In the genomic region with DNA sequence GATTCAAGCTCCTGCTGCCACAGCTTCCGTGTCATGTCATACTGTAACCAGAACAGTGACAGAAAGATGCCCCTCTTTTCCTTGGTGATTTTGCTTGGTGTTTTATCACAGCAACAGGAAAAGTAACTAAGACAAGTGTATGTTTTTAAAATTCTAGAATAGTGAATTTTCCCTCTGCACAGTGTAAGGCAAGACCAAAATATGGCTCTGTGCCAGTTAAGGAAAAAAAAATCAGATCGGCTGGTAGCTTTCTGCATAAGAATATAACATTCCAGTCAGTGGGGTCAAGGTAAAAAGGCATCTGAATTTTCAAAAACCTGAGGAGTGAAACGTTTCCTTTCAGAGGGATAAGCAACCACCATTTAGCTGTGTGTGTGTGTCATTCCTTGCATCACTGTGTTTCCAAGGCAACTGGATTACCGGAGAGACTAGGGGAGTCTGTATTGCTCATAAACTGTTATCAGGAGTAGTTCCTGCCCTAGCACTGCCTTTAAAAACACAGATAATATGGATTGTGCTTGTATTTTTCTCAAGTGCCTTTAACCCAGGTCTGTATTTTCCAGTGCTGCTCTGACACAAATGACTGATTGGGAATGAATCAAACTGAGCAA, we compare ENCODE assay signal across 37 mouse cellular contexts. TPM values are rescaled to one million over a fixed set of nuclear protein-coding genes. Genes with fewer than 3 reads are reported as not detected.
DNase-seq lines count a peak whose midpoint lies in the region; ATAC-seq and TF ChIP-seq lines count a peak whose summit lies in the region.
"Had no signal": no experiment of that assay in that cellular context is flagged by ENCODE, and none has a peak within 500 bp of the region (broad histone marks: within the 10 kb centered on the region; RNA-seq: fewer than 3 reads in every experiment).

No protein-coding gene starts in this region.

- no peaks in the 10 kb centered on the region for H3K36me3 ChIP-seq in heart, embryonic 11.5 days (ENCODE audit: control insufficient read depth, insufficient read depth, low read length)
- H3K36me3 ChIP-seq in heart, adult 2 months (ENCODE audit: control insufficient read depth, insufficient read depth, low read length): no peaks in the 10 kb centered on the region
- no peaks in the 10 kb centered on the region for H3K36me3 ChIP-seq in midbrain, embryonic 13.5 days
- no peaks in the 10 kb centered on the region for H3K36me3 ChIP-seq in midbrain, embryonic 11.5 days (ENCODE audit: control insufficient read depth, insufficient read depth, low read length)
- H3K36me3 ChIP-seq in midbrain, postnatal 0 days (ENCODE audit: insufficient read depth, low read length): no peaks in the 10 kb centered on the region
- H3K36me3 ChIP-seq: embryonic facial prominence, embryonic 15.5 days; heart, embryonic 12.5 days; hindbrain, embryonic 10.5 days; intestine, embryonic 15.5 days; limb, embryonic 13.5 days; liver, embryonic 12.5 days had no signal

- no peak for TF ChIP-seq CTCF in heart, adult 2 months (IDR thresholded peaks at IDR 0.05)
- TF ChIP-seq CTCF in brain, embryonic 14.5 days (IDR thresholded peaks at IDR 0.05; ENCODE audit: borderline replicate concordance, extremely low read depth, insufficient read depth, insufficient read length): no peak
- no peak for TF ChIP-seq CTCF in midbrain, postnatal 0 days (IDR thresholded peaks at IDR 0.05)

- no peak for TF ChIP-seq POLR2A in heart, adult 2 months (IDR thresholded peaks at IDR 0.05; ENCODE audit: insufficient read depth, low read depth, low read length)
- TF ChIP-seq POLR2A in brain, embryonic 14.5 days (IDR thresholded peaks at IDR 0.05; ENCODE audit: borderline replicate concordance, extremely low read depth, insufficient read depth, insufficient read length, poor library complexity, severe bottlenecking): no peak

- no peak for DNase-seq in heart, adult 2 months
- DNase-seq in midbrain, embryonic 11.5 days (ENCODE audit: low spot score, missing footprints): no peak
- peak; percentile 47 for DNase-seq in brain, embryonic 14.5 days (ENCODE audit: low read depth)
- peak; percentile 35 for DNase-seq in midbrain, postnatal 0 days (ENCODE audit: low spot score)
- no peak for DNase-seq in kidney, postnatal 10 days
- DNase-seq: adrenal gland, adult 2 months; cerebellum, adult 2 months; cerebellum, postnatal 25 days; embryo, embryonic 11 days; heart, postnatal 10 days; kidney, adult 8-10 months; kidney, postnatal 14 days; lung, adult 18-20 months; lung, postnatal 14 days; right cerebral cortex, postnatal 14 days had no signal

- no peak overlapping the region for H3K27ac ChIP-seq in heart, embryonic 11.5 days (ENCODE audit: low read depth, low read length)
- H3K27ac ChIP-seq in heart, adult 2 months: no peak overlapping the region
- H3K27ac ChIP-seq in midbrain, embryonic 13.5 days: no peak overlapping the region
- no peak overlapping the region for H3K27ac ChIP-seq in midbrain, embryonic 11.5 days (ENCODE audit: low read depth, low read length)
- 0 out of 2 replicates have a peak overlapping the region, but pooled peaks have one; percentile 26 for H3K27ac ChIP-seq in midbrain, postnatal 0 days (ENCODE audit: low read depth, low read length)
- H3K27ac ChIP-seq: embryonic facial prominence, embryonic 15.5 days; hindbrain, embryonic 10.5 days; intestine, embryonic 15.5 days; layer of hippocampus, adult 2 months; limb, embryonic 13.5 days; liver, embryonic 12.5 days had no signal

- H3K79me2 ChIP-seq in heart, adult 2 months (replicated peaks; ENCODE audit: control insufficient read depth, insufficient read depth, low read length): no peaks in the 10 kb centered on the region

- H3K4me3 ChIP-seq in heart, embryonic 11.5 days (ENCODE audit: low read depth, low read length): no peak overlapping the region
- no peak overlapping the region for H3K4me3 ChIP-seq in heart, adult 2 months
- H3K4me3 ChIP-seq in midbrain, embryonic 13.5 days (replicated peaks): no peak overlapping the region
- H3K4me3 ChIP-seq in midbrain, embryonic 11.5 days (ENCODE audit: low read depth, low read length): no peak overlapping the region
- no peak overlapping the region for H3K4me3 ChIP-seq in midbrain, postnatal 0 days (ENCODE audit: low read depth, low read length)
- H3K4me3 ChIP-seq: embryonic facial prominence, embryonic 15.5 days; heart, embryonic 12.5 days; hindbrain, embryonic 10.5 days; intestine, embryonic 15.5 days; layer of hippocampus, adult 2 months; limb, embryonic 13.5 days; liver, embryonic 12.5 days had no signal

- no peaks in the 10 kb centered on the region for H3K9me3 ChIP-seq in heart, embryonic 11.5 days (replicated peaks; ENCODE audit: control insufficient read depth, low read length)
- H3K9me3 ChIP-seq in midbrain, embryonic 13.5 days: no peaks in the 10 kb centered on the region
- H3K9me3 ChIP-seq in midbrain, embryonic 11.5 days (ENCODE audit: control insufficient read depth, low read length): no peaks in the 10 kb centered on the region
- H3K9me3 ChIP-seq in midbrain, postnatal 0 days (ENCODE audit: low read length): no peaks in the 10 kb centered on the region
- H3K9me3 ChIP-seq: embryonic facial prominence, embryonic 15.5 days; heart, embryonic 12.5 days; hindbrain, embryonic 10.5 days; intestine, embryonic 15.5 days; limb, embryonic 13.5 days; liver, embryonic 12.5 days had no signal

- no peaks in the 10 kb centered on the region for H3K4me1 ChIP-seq in heart, embryonic 11.5 days (ENCODE audit: control insufficient read depth, insufficient read depth, low read length)
- H3K4me1 ChIP-seq in heart, adult 2 months (ENCODE audit: control insufficient read depth, insufficient read depth, low read length): no peaks in the 10 kb centered on the region
- H3K4me1 ChIP-seq in midbrain, embryonic 13.5 days (replicated peaks): no peaks in the 10 kb centered on the region
- H3K4me1 ChIP-seq in midbrain, embryonic 11.5 days (ENCODE audit: control insufficient read depth, insufficient read depth, low read length): no peaks in the 10 kb centered on the region
- H3K4me1 ChIP-seq in midbrain, postnatal 0 days (ENCODE audit: insufficient read depth, low read length): no peaks in the 10 kb centered on the region
- H3K4me1 ChIP-seq: embryonic facial prominence, embryonic 15.5 days; heart, embryonic 12.5 days; hindbrain, embryonic 10.5 days; intestine, embryonic 15.5 days; limb, embryonic 13.5 days; liver, embryonic 12.5 days had no signal

- TF ChIP-seq EP300 in heart, adult 2 months (IDR thresholded peaks at IDR 0.05; ENCODE audit: insufficient read depth, low read depth, low read length): no peak

- H3K9ac ChIP-seq in heart, embryonic 11.5 days (ENCODE audit: low read depth, low read length): no peak overlapping the region
- no peak overlapping the region for H3K9ac ChIP-seq in heart, adult 2 months (ENCODE audit: low read depth, low read length)
- no peak overlapping the region for H3K9ac ChIP-seq in midbrain, embryonic 13.5 days (replicated peaks)
- H3K9ac ChIP-seq in midbrain, embryonic 11.5 days (ENCODE audit: low read length): no peak overlapping the region
- H3K9ac ChIP-seq in midbrain, postnatal 0 days (replicated peaks; ENCODE audit: low read length, poor library complexity, severe bottlenecking): no peak overlapping the region
- H3K9ac ChIP-seq: embryonic facial prominence, embryonic 15.5 days; heart, embryonic 12.5 days; intestine, embryonic 15.5 days; limb, embryonic 13.5 days; liver, embryonic 12.5 days had no signal

- no peak overlapping the region for H3K4me2 ChIP-seq in heart, embryonic 11.5 days
- no peak overlapping the region for H3K4me2 ChIP-seq in midbrain, embryonic 13.5 days (replicated peaks)
- no peak overlapping the region for H3K4me2 ChIP-seq in midbrain, embryonic 11.5 days
- no peak overlapping the region for H3K4me2 ChIP-seq in midbrain, postnatal 0 days (ENCODE audit: low read depth, low read length, poor library complexity, severe bottlenecking)
- H3K4me2 ChIP-seq: embryonic facial prominence, embryonic 15.5 days; heart, embryonic 12.5 days; intestine, embryonic 15.5 days; limb, embryonic 13.5 days; liver, embryonic 12.5 days had no signal

- 45% methylated on average over 4 of the region's 4 CpGs for WGBS in heart, embryonic 11.5 days (ENCODE audit: insufficient replicate concordance)
- 37% methylated on average over 4 of the region's 4 CpGs for WGBS in heart, adult 2 months
- 57% methylated on average over 4 of the region's 4 CpGs for WGBS in midbrain, embryonic 13.5 days
- WGBS in midbrain, embryonic 11.5 days: 60% methylated on average over 4 of the region's 4 CpGs
- WGBS in midbrain, postnatal 0 days: 42% methylated on average over 4 of the region's 4 CpGs

- intact Hi-C loops in heart, adult 2 months (cut with DNase I): no loop called here

- no peaks in the 10 kb centered on the region for H3K27me3 ChIP-seq in heart, embryonic 11.5 days (ENCODE audit: control insufficient read depth, insufficient read depth, low read length)
- no peaks in the 10 kb centered on the region for H3K27me3 ChIP-seq in heart, adult 2 months (ENCODE audit: control insufficient read depth, insufficient read depth, low read length)
- no peaks in the 10 kb centered on the region for H3K27me3 ChIP-seq in midbrain, embryonic 13.5 days
- no peaks in the 10 kb centered on the region for H3K27me3 ChIP-seq in midbrain, embryonic 11.5 days (ENCODE audit: control insufficient read depth, insufficient read depth, low read length)
- no peaks in the 10 kb centered on the region for H3K27me3 ChIP-seq in midbrain, postnatal 0 days (ENCODE audit: insufficient read depth, low read length)
- H3K27me3 ChIP-seq: embryonic facial prominence, embryonic 15.5 days; heart, embryonic 12.5 days; intestine, embryonic 15.5 days; limb, embryonic 13.5 days; liver, embryonic 12.5 days had no signal

- 0 out of 2 replicates have a peak, but pooled peaks have one; percentile 39 for ATAC-seq in heart, embryonic 11.5 days (replicated peaks; ENCODE audit: insufficient number of reproducible peaks, low FRiP score, low TSS enrichment)
- ATAC-seq in midbrain, embryonic 13.5 days: peak; percentile 66; the same call in 1 of the 2 replicates
- no peak for ATAC-seq in midbrain, embryonic 11.5 days (ENCODE audit: low FRiP score)
- 0 out of 2 replicates have a peak, but pooled peaks have one; percentile 66 for ATAC-seq in midbrain, postnatal 0 days (ENCODE audit: low FRiP score)
- ATAC-seq: intestine, embryonic 15.5 days; liver, embryonic 12.5 days had no signal

RNA-seq across cellular contexts. Expression of gene Magea4, which starts 18.8 kb away (rescaled TPM):
- not detected in 2 replicates for polyA plus RNA-seq in heart, embryonic 11.5 days (2014; fragmentation: Nextera tagmentation; extraction: Ambion mirVana)
- total RNA-seq in heart, adult 2 months (2021): not detected
- polyA plus RNA-seq in heart, adult 2 months (2012; rRNA removed): not detected in 2 replicates
- not detected in 2 replicates for polyA plus RNA-seq in midbrain, embryonic 13.5 days (2015; fragmentation: Nextera tagmentation; extraction: Ambion mirVana)
- not detected in 2 replicates for polyA plus RNA-seq in midbrain, embryonic 11.5 days (2014; fragmentation: Nextera tagmentation; extraction: Ambion mirVana)
- not detected in 2 replicates for polyA plus RNA-seq in brain, embryonic 14.5 days (2012; rRNA removed)
- total RNA-seq in midbrain, postnatal 0 days (2014; rRNA removed): not detected in 2 replicates
- not detected in 2 replicates for polyA plus RNA-seq in midbrain, postnatal 0 days (2015; fragmentation: Nextera tagmentation; extraction: Ambion mirVana)
- total RNA-seq: adrenal gland, adult 2 months; adrenal gland, postnatal 4 days; gastrocnemius, adult 8-10 months; granulocyte monocyte progenitor cell, adult 5-6 weeks; heart, postnatal 10 days; layer of hippocampus, adult 2 months; layer of hippocampus, postnatal 25 days; left cerebral cortex, postnatal 14 days; megakaryocyte, adult 5-6 weeks; MEL; monocyte, adult 5-6 weeks; neutrophil, adult 5-6 weeks had no signal
- polyA plus RNA-seq: adrenal gland, adult 2 months; C2C12; cerebellum, adult 2 months; embryonic facial prominence, embryonic 15.5 days; frontal cortex, adult 2 months; heart, embryonic 12.5 days; hindbrain, embryonic 10.5 days; intestine, embryonic 15.5 days; limb, embryonic 13.5 days; liver, embryonic 12.5 days; spleen, adult 2 months; urinary bladder, adult 2 months had no signal

Comparison
In these comparisons a context has a peak if more than half of its experiments do, and no peak if none do; other contexts are left out.
1. DNase-seq: peak in brain, embryonic 14.5 days (single experiment) and midbrain, postnatal 0 days (single experiment); none in heart, adult 2 months (0 of 2), midbrain, embryonic 11.5 days (single experiment) and kidney, postnatal 10 days (single experiment).